Mouse (Mus musculus) midbrain, embryonic 13.5 days (tissue): ENCODE results near the gene Zfp30. TPM values are rescaled to one million over a fixed set of nuclear protein-coding genes. Genes with fewer than 3 reads are reported as not detected.

Experiments used
- ATAC-seq: fragments of 200-750 bp; cut with Nextera tagmentation; 2 replicates; pipeline ENCODE4 v1.8.0; 2017; ENCODE audit warnings: mild to moderate bottlenecking, moderate TSS enrichment, moderate library complexity
- H3K27ac ChIP-seq: fragments of 300-500 bp; sonication (generic); 2 replicates; pipeline ENCODE4 v1.5.1; 2015; ENCODE audit warnings: inconsistent platforms, mild to moderate bottlenecking, moderate library complexity
- H3K27me3 ChIP-seq: fragments of 300-500 bp; sonication (generic); 2 replicates; pipeline ENCODE4 v1.6.1; 2015; ENCODE audit warnings: mild to moderate bottlenecking, inconsistent platforms
- H3K36me3 ChIP-seq: fragments of 300-500 bp; sonication (generic); 2 replicates; pipeline ENCODE4 v1.6.1; 2015; ENCODE audit warnings: mild to moderate bottlenecking, inconsistent platforms
- H3K4me1 ChIP-seq: fragments of 300-500 bp; sonication (generic); replicated peaks from 2 replicates; pipeline ENCODE4 v1.6.1; 2015; ENCODE audit warnings: inconsistent platforms
- H3K4me2 ChIP-seq: fragments of 300-500 bp; sonication (generic); replicated peaks from 2 replicates; pipeline ENCODE4 v1.6.1; 2015; ENCODE audit warnings: moderate library complexity, mild to moderate bottlenecking, inconsistent platforms
- H3K4me3 ChIP-seq: fragments of 300-500 bp; sonication (generic); replicated peaks from 2 replicates; pipeline ENCODE4 v1.5.1; 2015; ENCODE audit warnings: mild to moderate bottlenecking, inconsistent platforms
- H3K9ac ChIP-seq: fragments of 300-500 bp; sonication (generic); replicated peaks from 2 replicates; pipeline ENCODE4 v1.6.1; 2015; ENCODE audit warnings: mild to moderate bottlenecking, inconsistent platforms
- H3K9me3 ChIP-seq: fragments of 300-500 bp; sonication (generic); 2 replicates; pipeline ENCODE4 v1.6.1; 2016; ENCODE audit warnings: mild to moderate bottlenecking, inconsistent platforms
- WGBS: fragments of 180-500 bp; shearing (Covaris S2); methylation state at CpG from one replicate; pipeline ENCODE4 v1.1.7; 2015; 5-methylcytosine and 5-hydroxymethylcytosine counted together
- polyA plus RNA-seq: library from polyadenylated mRNA; unstranded; fragments of >200 nt; fragmentation: Nextera tagmentation; extraction: Ambion mirVana; gene quantifications from 2 replicates; pipeline ENCODE4 v1.2.1, GENCODE M21; 2015

The Zfp30 gene
- 14.2 and 14.9 TPM in 2 replicates for polyA plus RNA-seq

DNA sequence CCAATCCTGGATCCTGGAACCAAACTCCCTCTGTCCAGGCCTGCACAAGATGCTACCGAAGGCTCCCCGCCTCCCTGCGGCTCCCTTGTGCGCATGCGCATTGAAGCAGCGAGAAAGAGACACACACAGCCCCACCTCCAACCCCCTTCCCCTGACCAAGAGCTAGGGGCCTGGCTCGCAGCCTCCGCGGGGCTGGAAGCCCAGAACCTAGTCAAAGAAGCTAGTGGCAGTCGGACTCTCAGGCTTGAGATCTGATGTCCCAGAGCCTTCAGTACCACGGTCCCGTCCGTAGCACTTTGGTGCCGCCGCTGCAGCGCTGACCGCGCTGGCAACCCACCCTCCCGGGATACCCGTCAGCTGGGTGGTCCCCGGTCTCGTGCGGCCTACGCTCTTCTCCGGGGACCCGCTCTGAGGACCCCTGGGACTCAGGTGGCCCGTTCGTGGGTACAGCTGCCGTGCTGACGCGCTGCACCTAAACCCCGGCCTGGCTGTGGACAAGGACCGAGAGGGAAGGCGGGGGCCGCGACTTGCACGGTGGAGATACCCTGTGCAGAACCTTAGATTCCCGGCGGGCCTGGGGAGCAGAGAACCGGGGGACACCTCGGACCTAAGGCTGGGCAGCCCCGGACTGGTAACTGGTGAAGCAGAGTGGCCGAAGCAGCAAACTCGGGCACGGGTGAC lies at the start of gene Zfp30:
Gene Zfp30, plus strand, starts transcription at position 128 of the 681 bp plus-strand sequence.
- Histone ChIP-seq H3K36me3 (peaks cover 24% of the 10 kb centered on the region), H3K4me1 (peaks cover 28% of the 10 kb centered on the region), H3K9me3 (no peaks in the 10 kb centered on the region), H3K27me3 (no peaks in the 10 kb centered on the region), H3K27ac (peak within 1 kb of the TSS; percentile 93), H3K4me3 (peak within 1 kb of the TSS; percentile 74), H3K4me2 (peak within 1 kb of the TSS; percentile 75), H3K9ac (peak within 1 kb of the TSS; percentile 84)
- peak; percentile 98 for ATAC-seq
- WGBS: under 1% methylated on average over 45 of the region's 45 CpGs

DNA sequence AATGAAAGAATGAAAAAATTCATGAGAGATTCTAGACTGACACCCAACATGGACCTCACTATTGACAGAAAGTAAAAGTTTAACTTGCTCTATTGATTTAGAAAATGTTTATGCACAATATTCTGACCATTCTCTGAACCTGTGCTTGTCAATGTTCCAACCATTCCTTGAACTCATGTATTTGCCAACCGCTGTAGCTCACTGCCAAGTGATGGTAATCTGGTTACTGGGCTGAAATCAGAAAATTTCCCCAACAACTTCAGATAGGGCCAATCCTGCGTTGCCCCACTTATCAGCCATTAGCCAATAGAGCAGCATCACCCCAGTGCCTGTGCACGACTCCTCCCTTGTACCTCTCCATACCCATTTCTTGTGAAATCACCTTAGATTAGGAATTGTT lies 41.5 kb upstream of the Zfp30 start:
- Histone ChIP-seq H3K4me3 (no peak overlapping the region), H3K4me2 (no peak overlapping the region), H3K27ac (no peak overlapping the region), H3K4me1 (no peaks in the 10 kb centered on the region), H3K9ac (no peak overlapping the region), H3K27me3 (no peaks in the 10 kb centered on the region), H3K9me3 (no peaks in the 10 kb centered on the region; the same call in 1 of the 2 replicates), H3K36me3 (no peaks in the 10 kb centered on the region)
- 87% methylated on average over 3 of the region's 3 CpGs for WGBS
- no peak for ATAC-seq

- H3K27ac ChIP-seq: no peak overlapping the region
- H3K4me2 ChIP-seq: no peak overlapping the region
- H3K27me3 ChIP-seq: no peaks in the 10 kb centered on the region
- no peak overlapping the region for H3K9ac ChIP-seq
- no peaks in the 10 kb centered on the region for H3K9me3 ChIP-seq
- no peak for ATAC-seq
- H3K4me3 ChIP-seq: no peak overlapping the region
- H3K36me3 ChIP-seq: no peaks in the 10 kb centered on the region
- WGBS: 89% methylated on average over 5 of the region's 5 CpGs
- no peaks in the 10 kb centered on the region for H3K4me1 ChIP-seq
These were observed 23.3 kb upstream of the Zfp30 start for GRCm38 (mm10) chr7:29760476-29760875.

- ATAC-seq: no peak
- peaks cover 17% of the 10 kb centered on the region for H3K4me1 ChIP-seq
- no peaks in the 10 kb centered on the region for H3K27me3 ChIP-seq
- WGBS: 86% methylated on average over 7 of the region's 7 CpGs
- no peak overlapping the region for H3K9ac ChIP-seq
- H3K9me3 ChIP-seq: no peaks in the 10 kb centered on the region
- no peaks in the 10 kb centered on the region for H3K36me3 ChIP-seq
- no peak overlapping the region for H3K4me3 ChIP-seq
- H3K4me2 ChIP-seq: no peak overlapping the region
- H3K27ac ChIP-seq: no peak overlapping the region
These were observed 19.1 kb upstream of the Zfp30 start for GRCm38 (mm10) chr7:29764702-29765101.

GRCm38 (mm10) chr7:29767058-29767686 lies 16.6 kb upstream of the Zfp30 start:
- peak; percentile 49 for ATAC-seq
- Histone ChIP-seq H3K9ac (peak overlapping the region; percentile 25), H3K4me2 (peak overlapping the region; percentile 73), H3K27me3 (no peaks in the 10 kb centered on the region), H3K27ac (peak overlapping the region; percentile 77), H3K9me3 (no peaks in the 10 kb centered on the region), H3K4me1 (peaks cover 22% of the 10 kb centered on the region), H3K4me3 (peak overlapping the region; percentile 79), H3K36me3 (peaks cover 5% of the 10 kb centered on the region)
- under 1% methylated on average over 15 of the region's 15 CpGs for WGBS

GRCm38 (mm10) chr7:29768090-29768900 lies 15.5 kb upstream of the Zfp30 start, which contains the start of gene Zfp84:
Gene Zfp84, plus strand, starts transcription at chr7:29768552.
- peak; percentile 96 for ATAC-seq
- peak within 1 kb of the TSS; percentile 74 for H3K9ac ChIP-seq
- peak within 1 kb of the TSS; percentile 73 for H3K4me2 ChIP-seq
- no peaks in the 10 kb centered on the region for H3K27me3 ChIP-seq
- peak within 1 kb of the TSS; percentile 79 for H3K4me3 ChIP-seq
- peaks cover 22% of the 10 kb centered on the region for H3K4me1 ChIP-seq
- H3K9me3 ChIP-seq: no peaks in the 10 kb centered on the region
- peak within 1 kb of the TSS; percentile 77 for H3K27ac ChIP-seq
- under 1% methylated on average over 32 of the region's 32 CpGs for WGBS
- peaks cover 12% of the 10 kb centered on the region for H3K36me3 ChIP-seq

DNA sequence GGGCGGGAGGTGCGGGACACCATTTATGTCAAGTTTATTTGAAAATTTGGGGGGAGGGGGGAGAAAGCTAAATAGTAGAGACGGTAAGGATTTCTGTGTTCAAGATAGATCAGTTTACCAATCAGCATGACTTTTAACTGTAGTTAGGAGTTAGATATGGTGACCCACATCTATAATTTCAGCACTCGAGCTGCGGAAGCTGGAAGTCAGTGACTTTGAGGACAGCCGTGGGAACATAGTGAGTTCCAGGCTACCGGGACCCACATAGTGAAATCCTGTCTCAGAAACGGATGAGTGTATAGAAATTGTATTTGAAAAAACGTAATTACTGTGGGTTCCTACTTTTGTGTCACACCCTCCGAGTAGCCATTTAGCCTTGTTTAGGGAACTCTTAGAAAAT lies 14.8 kb upstream of the Zfp30 start:
- Histone ChIP-seq H3K36me3 (peaks cover 19% of the 10 kb centered on the region), H3K4me1 (peaks cover 22% of the 10 kb centered on the region), H3K27ac (no peak overlapping the region), H3K9ac (peak overlapping the region; percentile 74), H3K4me2 (peak overlapping the region; percentile 73), H3K9me3 (no peaks in the 10 kb centered on the region), H3K27me3 (no peaks in the 10 kb centered on the region), H3K4me3 (peak overlapping the region; percentile 79)
- 12% methylated on average over 10 of the region's 10 CpGs for WGBS
- ATAC-seq: no peak

- no peak overlapping the region for H3K9ac ChIP-seq
These were observed 10.3 kb upstream of the Zfp30 start for GRCm38 (mm10) chr7:29773503-29773902.

GRCm38 (mm10) chr7:29774371-29774770 lies 9.4 kb upstream of the Zfp30 start:
- Histone ChIP-seq H3K4me2 (no peak overlapping the region), H3K9me3 (no peaks in the 10 kb centered on the region), H3K27me3 (no peaks in the 10 kb centered on the region), H3K9ac (no peak overlapping the region), H3K4me1 (peaks cover 7% of the 10 kb centered on the region), H3K4me3 (no peak overlapping the region), H3K27ac (no peak overlapping the region), H3K36me3 (peaks cover 70% of the 10 kb centered on the region)
- 91% methylated on average over 3 of the region's 3 CpGs for WGBS
- no peak for ATAC-seq

More at GRCm38 (mm10) chr7:29773503-29773902, 10.3 kb upstream of the Zfp30 start:
- no peak overlapping the region for H3K27ac ChIP-seq
- peaks cover 62% of the 10 kb centered on the region for H3K36me3 ChIP-seq
- WGBS: 92% methylated on average over 7 of the region's 7 CpGs
- ATAC-seq: no peak
- H3K4me1 ChIP-seq: peaks cover 13% of the 10 kb centered on the region
- H3K9me3 ChIP-seq: no peaks in the 10 kb centered on the region
- H3K27me3 ChIP-seq: no peaks in the 10 kb centered on the region
- no peak overlapping the region for H3K4me3 ChIP-seq
- no peak overlapping the region for H3K4me2 ChIP-seq

DNA sequence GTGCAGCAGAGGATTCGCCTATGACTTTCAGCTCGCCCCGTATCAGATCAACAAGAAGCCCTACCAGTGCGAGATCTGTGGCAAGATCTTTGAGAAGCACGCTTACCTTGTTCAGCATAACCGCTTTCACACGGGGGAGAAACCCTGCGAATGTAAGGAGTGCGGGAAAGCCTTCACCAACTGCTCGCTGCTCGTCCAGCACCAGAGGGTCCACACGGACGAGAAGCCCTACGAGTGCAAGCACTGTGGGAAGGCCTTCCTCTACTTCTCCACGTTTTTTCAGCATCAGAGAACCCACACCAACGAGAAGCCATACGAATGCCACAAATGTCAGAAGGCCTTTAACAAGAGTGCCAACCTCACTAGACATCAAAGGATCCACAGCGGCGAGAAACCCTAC lies 7.2 kb upstream of the Zfp30 start:
- Histone ChIP-seq H3K4me2 (no peak overlapping the region), H3K27me3 (no peaks in the 10 kb centered on the region), H3K36me3 (peaks cover 74% of the 10 kb centered on the region), H3K4me1 (no peaks in the 10 kb centered on the region), H3K4me3 (no peak overlapping the region), H3K9me3 (no peaks in the 10 kb centered on the region), H3K27ac (no peak overlapping the region), H3K9ac (no peak overlapping the region)
- WGBS: 97% methylated on average over 19 of the region's 19 CpGs
- ATAC-seq: no peak

- no peaks in the 10 kb centered on the region for H3K9me3 ChIP-seq
- no peak overlapping the region for H3K9ac ChIP-seq
- no peak for ATAC-seq
- WGBS: 96% methylated on average over 10 of the region's 10 CpGs
- peaks cover 68% of the 10 kb centered on the region for H3K36me3 ChIP-seq
- H3K4me2 ChIP-seq: no peak overlapping the region
- no peak overlapping the region for H3K4me3 ChIP-seq
- no peak overlapping the region for H3K27ac ChIP-seq
- H3K27me3 ChIP-seq: no peaks in the 10 kb centered on the region
- H3K4me1 ChIP-seq: no peaks in the 10 kb centered on the region
These were observed 6.4 kb upstream of the Zfp30 start for GRCm38 (mm10) chr7:29777372-29777771.

- no peaks in the 10 kb centered on the region for H3K27me3 ChIP-seq
- WGBS: 54% methylated on average over 8 of the region's 8 CpGs
- no peak for ATAC-seq
- peak overlapping the region; percentile 84 for H3K9ac ChIP-seq
- H3K4me2 ChIP-seq: peak overlapping the region; percentile 75
- H3K9me3 ChIP-seq: no peaks in the 10 kb centered on the region
- H3K27ac ChIP-seq: no peak overlapping the region
- H3K4me3 ChIP-seq: peak overlapping the region; percentile 74
- H3K36me3 ChIP-seq: peaks cover 27% of the 10 kb centered on the region
- H3K4me1 ChIP-seq: peaks cover 28% of the 10 kb centered on the region
These were observed 1.2 kb downstream of the Zfp30 start for GRCm38 (mm10) chr7:29785023-29785422.
